Comparison of ENCODE assay signal across 8 mouse cellular contexts in the genomic region with DNA sequence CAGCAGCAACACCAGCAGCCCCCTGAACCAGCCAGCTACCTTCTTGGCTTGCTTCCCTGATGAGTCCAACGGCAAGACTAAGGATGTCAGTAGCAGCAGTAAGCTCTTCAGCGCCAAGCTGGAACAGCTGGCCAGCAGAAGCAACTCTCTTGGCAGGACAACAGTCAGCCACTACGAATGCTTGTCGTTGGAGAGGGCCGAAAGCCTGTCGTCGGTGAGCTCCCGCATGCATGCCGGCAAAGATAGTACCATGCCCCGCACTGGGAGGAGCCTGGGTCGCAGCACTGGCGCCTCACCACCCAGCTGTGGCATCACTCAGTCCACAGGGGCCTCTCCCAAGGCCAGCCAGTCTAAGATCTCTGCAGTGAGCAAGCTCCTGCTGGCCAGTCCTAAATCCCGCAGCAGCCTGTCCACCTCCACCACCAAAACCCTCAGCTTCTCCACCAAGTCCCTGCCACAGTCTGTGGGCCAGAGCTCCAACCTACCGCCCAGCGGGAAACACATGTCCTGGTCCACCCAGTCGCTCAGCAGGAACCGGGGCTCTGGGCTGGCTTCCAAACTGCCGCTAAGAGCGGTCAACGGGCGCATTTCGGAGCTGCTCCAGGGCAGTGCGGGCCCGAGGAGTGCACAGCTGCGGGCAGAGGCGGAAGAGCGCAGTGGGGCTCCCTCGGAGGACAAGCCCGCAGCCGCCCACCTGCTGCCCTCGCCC.
A peak's percentile ranks its signal among the peaks of the same experiment; 100 is the strongest.
DNase-seq lines count a peak whose midpoint lies in the region; ATAC-seq and TF ChIP-seq lines count a peak whose summit lies in the region.

No protein-coding gene starts in this region.

- TF ChIP-seq CTCF in lung, embryonic 14.5 days (IDR thresholded peaks at IDR 0.05; ENCODE audit: low read depth), result peak; percentile 26

- DNase-seq in lung, embryonic 14.5 days, result peak; percentile 83
- no peak for DNase-seq in lung, adult 18-20 months
- DNase-seq in cerebellum, adult 9-11 months, result peak; percentile 44
- peak; percentile 32 for DNase-seq in heart, postnatal 4 days
- DNase-seq in midbrain, embryonic 11.5 days (ENCODE audit: low spot score, missing footprints), result peak; percentile 81
- no peak for DNase-seq in c-Kit-positive CD71-positive TER-119-positive erythroid progenitor cells, embryonic 14.5 days (ENCODE audit: low spot score)
- DNase-seq in urinary bladder, adult 18-20 months (ENCODE audit: low spot score in 2 of 2), result no peak
- DNase-seq in left cerebral cortex, adult 9 months (ENCODE audit: low spot score in 2 of 2), result no peak

- H3K27me3 ChIP-seq in lung, embryonic 14.5 days (ENCODE audit: insufficient read depth, low read length), result no peaks in the 10 kb centered on the region
- H3K27me3 ChIP-seq in midbrain, embryonic 11.5 days (ENCODE audit: control insufficient read depth, insufficient read depth, low read length), result no peaks in the 10 kb centered on the region

- no peaks in the 10 kb centered on the region for H3K4me1 ChIP-seq in lung, embryonic 14.5 days (ENCODE audit: insufficient read depth)
- no peaks in the 10 kb centered on the region for H3K4me1 ChIP-seq in midbrain, embryonic 11.5 days (ENCODE audit: control insufficient read depth, insufficient read depth, low read length)

- no peak overlapping the region for H3K4me3 ChIP-seq in lung, embryonic 14.5 days (ENCODE audit: low read depth, low read length)
- 0 out of 2 replicates have a peak overlapping the region, but pooled peaks have one; percentile 5 for H3K4me3 ChIP-seq in midbrain, embryonic 11.5 days (ENCODE audit: low read depth, low read length)

- WGBS in lung, embryonic 14.5 days, result 49% methylated on average over 31 of the region's 31 CpGs
- WGBS in midbrain, embryonic 11.5 days, result 47% methylated on average over 31 of the region's 31 CpGs

- ATAC-seq in lung, embryonic 14.5 days (ENCODE audit: insufficient read depth), result peak; percentile 82
- ATAC-seq in midbrain, embryonic 11.5 days (ENCODE audit: low FRiP score), result peak; percentile 25; the same call in 1 of the 2 replicates

- no peaks in the 10 kb centered on the region for H3K36me3 ChIP-seq in lung, embryonic 14.5 days (ENCODE audit: insufficient read depth)
- H3K36me3 ChIP-seq in midbrain, embryonic 11.5 days (ENCODE audit: control insufficient read depth, insufficient read depth, low read length), result no peaks in the 10 kb centered on the region

- peak overlapping the region; percentile 12; the same call in 1 of the 2 replicates for H3K27ac ChIP-seq in lung, embryonic 14.5 days (ENCODE audit: low read depth)
- H3K27ac ChIP-seq in midbrain, embryonic 11.5 days (ENCODE audit: low read depth, low read length), result no peak overlapping the region

- H3K9me3 ChIP-seq in lung, embryonic 14.5 days (ENCODE audit: low read depth, low read length), result no peaks in the 10 kb centered on the region
- H3K9me3 ChIP-seq in midbrain, embryonic 11.5 days (ENCODE audit: control insufficient read depth, low read length), result no peaks in the 10 kb centered on the region

- H3K4me2 ChIP-seq in lung, embryonic 14.5 days, result peak overlapping the region; percentile 38
- H3K4me2 ChIP-seq in midbrain, embryonic 11.5 days, result peak overlapping the region; percentile 24; the same call in 1 of the 2 replicates

- no peak overlapping the region for H3K9ac ChIP-seq in lung, embryonic 14.5 days
- H3K9ac ChIP-seq in midbrain, embryonic 11.5 days (ENCODE audit: low read length), result no peak overlapping the region; the same call in 1 of the 2 replicates

Comparison
In these comparisons a context has a peak if more than half of its experiments do, and no peak if none do; other contexts are left out.
1. DNase-seq: peak in lung, embryonic 14.5 days (single experiment), cerebellum, adult 9-11 months (single experiment), heart, postnatal 4 days (single experiment) and midbrain, embryonic 11.5 days (single experiment); none in lung, adult 18-20 months (0 of 2), c-Kit-positive CD71-positive TER-119-positive erythroid progenitor cells, embryonic 14.5 days (single experiment), urinary bladder, adult 18-20 months (0 of 2) and left cerebral cortex, adult 9 months (0 of 2).